Mouse (Mus musculus): ENCODE data around the gene Runx1. TPM values are rescaled to one million over a fixed set of nuclear protein-coding genes. Genes with fewer than 3 reads are reported as not detected.

The Runx1 gene
- total and polyA plus RNA-seq, 3 experiments, result 3.1 to 10.9 (median 4.7) TPM

GRCm38 (mm10) chr16:92826683-92827082 is 734 bp upstream of the Runx1 start:
- DNase-seq (ENCODE audit: extremely low read depth), result no peak
- Histone ChIP-seq H3K4me3 (replicated peaks in 1 of 3; ENCODE audit: low read depth in 2 of 3, low read length in 2 of 3, poor library complexity in 1 of 3) (no peak overlapping the region), H3K4me2 (ENCODE audit: insufficient read depth, low read depth, poor library complexity, severe bottlenecking) (no peak overlapping the region), H3K27ac (ENCODE audit: insufficient read depth, low read depth) (no peak overlapping the region), H3K4me1 (ENCODE audit: control insufficient read depth in 1 of 2, insufficient read depth in 2 of 2) (peaks cover 16 to 36% of the 10 kb centered on the region in 2 experiments), H3K9ac (ENCODE audit: insufficient read depth, low read depth) (no peak overlapping the region), H3K79me2 (replicated peaks; ENCODE audit: control insufficient read depth, extremely low read depth, insufficient read depth, poor library complexity, severe bottlenecking) (no peaks in the 10 kb centered on the region), H3K27me3 (replicated peaks) (no peaks in the 10 kb centered on the region), H3K36me3 (replicated peaks in 1 of 2; ENCODE audit: control insufficient read depth in 1 of 2, insufficient read depth in 1 of 2, low read length in 1 of 2) (peaks cover 3 to 17% of the 10 kb centered on the region in 2 experiments), H3K9me3 (replicated peaks; ENCODE audit: low read length) (no peaks in the 10 kb centered on the region)
- in situ Hi-C loops (cut with MboI; ENCODE audit: low pct_ligation_motif_present, low pct_unique_long_range_greater_than_20kb, low sequenced_read_pairs) (loop anchor here (25.0 kb wide), 1 partner anchor 311 kb away; no protein-coding TSS in a partner anchor), dilution Hi-C loops (cut with MboI; ENCODE audit: extremely low pct_ligation_motif_present, extremely low pct_unique_long_range_greater_than_20kb, low sequenced_read_pairs) (no loop called here)
- peak; percentile 8 for TF ChIP-seq RAD21 (IDR thresholded peaks at IDR 0.05; ENCODE audit: low read depth, low read length)
- no peak for TF ChIP-seq RCOR1 (conservative IDR thresholded peaks at IDR 0.05; ENCODE audit: low read depth, low read length)

GRCm38 (mm10) chr16:92825204-92825843 is 625 bp downstream of the Runx1 start:
- H3K4me3 ChIP-seq (replicated peaks in 1 of 3; ENCODE audit: low read depth in 2 of 3, low read length in 2 of 3, poor library complexity in 1 of 3), result peak overlapping the region; percentile 62 to 82 (median 67)

GRCm38 (mm10) chr16:92824723-92825203 is 1.2 kb downstream of the Runx1 start:
- Histone ChIP-seq H3K27ac (ENCODE audit: insufficient read depth, low read depth) (0 out of 2 replicates have a peak overlapping the region, but pooled peaks have one; percentile 0), H3K4me3 (replicated peaks in 1 of 3; ENCODE audit: low read depth in 2 of 3, low read length in 2 of 3, poor library complexity in 1 of 3) (peak overlapping the region; percentile 62 to 82 (median 67)), H3K4me2 (ENCODE audit: insufficient read depth, low read depth, poor library complexity, severe bottlenecking) (peak overlapping the region; percentile 64), H3K79me2 (replicated peaks; ENCODE audit: control insufficient read depth, extremely low read depth, insufficient read depth, poor library complexity, severe bottlenecking) (no peaks in the 10 kb centered on the region; the same call in 1 of the 2 replicates), H3K9ac (ENCODE audit: insufficient read depth, low read depth) (peak overlapping the region; percentile 66), H3K36me3 (replicated peaks in 1 of 2; ENCODE audit: control insufficient read depth in 1 of 2, insufficient read depth in 1 of 2, low read length in 1 of 2) (peaks cover 3 to 36% of the 10 kb centered on the region in 2 experiments), H3K4me1 (ENCODE audit: control insufficient read depth in 1 of 2, insufficient read depth in 2 of 2) (peaks cover 16 to 54% of the 10 kb centered on the region in 2 experiments), H3K27me3 (replicated peaks) (no peaks in the 10 kb centered on the region), H3K9me3 (replicated peaks; ENCODE audit: low read length) (no peaks in the 10 kb centered on the region)
- in situ Hi-C loops (cut with MboI; ENCODE audit: low pct_ligation_motif_present, low pct_unique_long_range_greater_than_20kb, low sequenced_read_pairs), result loop anchor here (25.0 kb wide), 1 partner anchor 313 kb away; no protein-coding TSS in a partner anchor
- dilution Hi-C loops (cut with MboI; ENCODE audit: extremely low pct_ligation_motif_present, extremely low pct_unique_long_range_greater_than_20kb, low sequenced_read_pairs), result no loop called here
- peak; percentile 19 for DNase-seq (ENCODE audit: extremely low read depth)
- 0 out of 2 replicates have a peak, but pooled peaks have one; percentile 47 for TF ChIP-seq SIN3A (IDR thresholded peaks at IDR 0.05; ENCODE audit: low read length)
- no peak for TF ChIP-seq MAZ (IDR thresholded peaks at IDR 0.05; ENCODE audit: low read depth, low read length)
- TF ChIP-seq ELF1 (IDR thresholded peaks at IDR 0.05; ENCODE audit: low read depth, low read length), result 0 out of 2 replicates have a peak, but pooled peaks have one; percentile 37
- TF ChIP-seq TBP (conservative IDR thresholded peaks at IDR 0.05; ENCODE audit: low read depth, low read length), result 0 out of 2 replicates have a peak, but pooled peaks have one; percentile 11
- TF ChIP-seq CHD2 (IDR thresholded peaks at IDR 0.05; ENCODE audit: low read length), result no peak
- TF ChIP-seq IRF4 (IDR thresholded peaks at IDR 0.05; ENCODE audit: low read depth, low read length), result no peak
- no peak for TF ChIP-seq POLR2A (IDR thresholded peaks at IDR 0.05; ENCODE audit: low read depth, low read length)
- TF ChIP-seq MXI1 (IDR thresholded peaks at IDR 0.05; ENCODE audit: low read depth, low read length), result peak; percentile 56; the same call in 1 of the 2 replicates
- 0 out of 2 replicates have a peak, but pooled peaks have one; percentile 6 for TF ChIP-seq MAFK (IDR thresholded peaks at IDR 0.05; ENCODE audit: insufficient replicate concordance, low read length)
- no peak for TF ChIP-seq RAD21 (IDR thresholded peaks at IDR 0.05; ENCODE audit: low read depth, low read length)
- 0 out of 2 replicates have a peak, but pooled peaks have one; percentile 6 for TF ChIP-seq MEF2A (IDR thresholded peaks at IDR 0.05; ENCODE audit: borderline replicate concordance, low read depth, low read length)
- no peak for TF ChIP-seq GABPA (IDR thresholded peaks at IDR 0.05; ENCODE audit: insufficient replicate concordance, low read depth, low read length)
- TF ChIP-seq USF1 (IDR thresholded peaks at IDR 0.05; ENCODE audit: low read depth, low read length), result no peak
- no peak for TF ChIP-seq ZC3H11A (IDR thresholded peaks at IDR 0.05; ENCODE audit: low read depth, low read length)
- no peak for TF ChIP-seq ZMIZ1 (IDR thresholded peaks at IDR 0.05; ENCODE audit: low read depth, low read length)
- no peak for TF ChIP-seq RCOR1 (conservative IDR thresholded peaks at IDR 0.05; ENCODE audit: low read depth, low read length)
- no peak for TF ChIP-seq BHLHE40 (IDR thresholded peaks at IDR 0.05; ENCODE audit: low read depth, low read length)

More at GRCm38 (mm10) chr16:92825204-92825843, 625 bp downstream of the Runx1 start:
- 0 out of 2 replicates have a peak overlapping the region, but pooled peaks have one; percentile 0 for H3K27ac ChIP-seq (ENCODE audit: insufficient read depth, low read depth)
- H3K79me2 ChIP-seq (replicated peaks; ENCODE audit: control insufficient read depth, extremely low read depth, insufficient read depth, poor library complexity, severe bottlenecking), result no peaks in the 10 kb centered on the region
- in situ Hi-C loops (cut with MboI; ENCODE audit: low pct_ligation_motif_present, low pct_unique_long_range_greater_than_20kb, low sequenced_read_pairs), result loop anchor here (25.0 kb wide), 1 partner anchor 312 kb away; no protein-coding TSS in a partner anchor
- H3K4me2 ChIP-seq (ENCODE audit: insufficient read depth, low read depth, poor library complexity, severe bottlenecking), result peak overlapping the region; percentile 64
- H3K4me1 ChIP-seq (ENCODE audit: control insufficient read depth in 1 of 2, insufficient read depth in 2 of 2), result peaks cover 16 to 48% of the 10 kb centered on the region in 2 experiments
- dilution Hi-C loops (cut with MboI; ENCODE audit: extremely low pct_ligation_motif_present, extremely low pct_unique_long_range_greater_than_20kb, low sequenced_read_pairs), result no loop called here
- H3K9ac ChIP-seq (ENCODE audit: insufficient read depth, low read depth), result peak overlapping the region; percentile 66
- H3K9me3 ChIP-seq (replicated peaks; ENCODE audit: low read length), result no peaks in the 10 kb centered on the region
- no peaks in the 10 kb centered on the region for H3K27me3 ChIP-seq (replicated peaks)
- peaks cover 3 to 30% of the 10 kb centered on the region in 2 experiments for H3K36me3 ChIP-seq (replicated peaks in 1 of 2; ENCODE audit: control insufficient read depth in 1 of 2, insufficient read depth in 1 of 2, low read length in 1 of 2)
- TF ChIP-seq BHLHE40 (IDR thresholded peaks at IDR 0.05; ENCODE audit: low read depth, low read length) (0 out of 2 replicates have a peak, but pooled peaks have one; percentile 14), SIN3A (IDR thresholded peaks at IDR 0.05; ENCODE audit: low read length) (peak; percentile 4; the same call in 1 of the 2 replicates), IRF4 (IDR thresholded peaks at IDR 0.05; ENCODE audit: low read depth, low read length) (0 out of 2 replicates have a peak, but pooled peaks have one; percentile 7), UBTF (IDR thresholded peaks at IDR 0.05; ENCODE audit: low read depth, low read length) (0 out of 2 replicates have a peak, but pooled peaks have one; percentile 14), POLR2A (IDR thresholded peaks at IDR 0.05; ENCODE audit: low read depth, low read length) (no peak), EP300 (IDR thresholded peaks at IDR 0.05; ENCODE audit: low read length) (no peak), JUN (IDR thresholded peaks at IDR 0.05; ENCODE audit: insufficient read depth, low read depth, low read length) (no peak), MAFK (IDR thresholded peaks at IDR 0.05; ENCODE audit: insufficient replicate concordance, low read length) (no peak), RAD21 (IDR thresholded peaks at IDR 0.05; ENCODE audit: low read depth, low read length) (no peak), NRF1 (IDR thresholded peaks at IDR 0.05; ENCODE audit: low read depth, low read length) (peak; percentile 38; the same call in 1 of the 2 replicates), USF1 (IDR thresholded peaks at IDR 0.05; ENCODE audit: low read depth, low read length) (no peak), CHD1 (IDR thresholded peaks at IDR 0.05; ENCODE audit: low read depth, low read length) (peak; percentile 83)
- DNase-seq (ENCODE audit: extremely low read depth), result no peak
